Mouse (Mus musculus): ENCODE data around the gene Celf2.
"Not testable (repeated sequence)": the region's sequence is repeated elsewhere in the genome, so short reads cannot be mapped to it uniquely, and the experiment has no call there.

Celf2 gene

GRCm38 (mm10) chr2:6586122-6586681, 923.2 kb downstream of the Celf2 start:
- no peak for DNase-seq

- no peak for DNase-seq
Measured at GRCm38 (mm10) chr2:6585069-6585754, 924.2 kb downstream of the Celf2 start.

- no peak for DNase-seq
Measured at GRCm38 (mm10) chr2:6582711-6583110, 926.7 kb downstream of the Celf2 start.

- no peak for DNase-seq
Measured at GRCm38 (mm10) chr2:6580066-6580465, 929.3 kb downstream of the Celf2 start.

- DNase-seq = not testable (repeated sequence)
Measured at GRCm38 (mm10) chr2:6575316-6575715, 934.0 kb downstream of the Celf2 start.

GRCm38 (mm10) chr2:6573640-6574039, 935.7 kb downstream of the Celf2 start:
- no peak for DNase-seq

GRCm38 (mm10) chr2:6572976-6573375, 936.4 kb downstream of the Celf2 start:
- DNase-seq = no peak

GRCm38 (mm10) chr2:6569040-6569542, 940.3 kb downstream of the Celf2 start:
- no peak for DNase-seq

GRCm38 (mm10) chr2:6565175-6565574, 944.2 kb downstream of the Celf2 start:
- no peak for DNase-seq

GRCm38 (mm10) chr2:6561337-6561736, 948.0 kb downstream of the Celf2 start:
- DNase-seq = no peak

- DNase-seq = no peak
Measured at GRCm38 (mm10) chr2:6560802-6561201, 948.6 kb downstream of the Celf2 start.

GRCm38 (mm10) chr2:6559581-6559980, 949.8 kb downstream of the Celf2 start:
- DNase-seq = no peak

GRCm38 (mm10) chr2:6558303-6559254, 950.8 kb downstream of the Celf2 start:
- DNase-seq = no peak

GRCm38 (mm10) chr2:6557749-6558148, 951.6 kb downstream of the Celf2 start:
- DNase-seq = no peak

GRCm38 (mm10) chr2:6556913-6557312, 952.5 kb downstream of the Celf2 start:
- DNase-seq = no peak

- no peak for DNase-seq
Measured at GRCm38 (mm10) chr2:6553656-6554055, 955.7 kb downstream of the Celf2 start.

GRCm38 (mm10) chr2:6549251-6549650, 960.1 kb downstream of the Celf2 start:
- no peak for DNase-seq

GRCm38 (mm10) chr2:6547139-6547664, 962.2 kb downstream of the Celf2 start:
- no peak for DNase-seq

GRCm38 (mm10) chr2:6546462-6547138, 962.8 kb downstream of the Celf2 start:
- no peak for DNase-seq

- peak in 1 of 2 experiments; percentile 16 for DNase-seq
Measured at GRCm38 (mm10) chr2:6545127-6545931, 964.0 kb downstream of the Celf2 start.

- DNase-seq = no peak
Measured at GRCm38 (mm10) chr2:6543650-6544049, 965.7 kb downstream of the Celf2 start.
